Mouse (Mus musculus) erythroblast, embryonic 14.5 days (primary cell): Measurements from ENCODE around the gene Cpa5.

ENCODE experiments used
- GATA1 ChIP-seq: IDR thresholded peaks from 2 replicates; pipeline ENCODE4 v1.6.1; 2012; ENCODE audit warnings: low read length, inconsistent platforms, mixed read lengths
- TAL1 ChIP-seq: IDR thresholded peaks from 3 replicates; pipeline ENCODE4 v1.6.1; 2012; ENCODE audit warnings: low read length, inconsistent platforms, mixed read lengths

- TF ChIP-seq TAL1 (no peak), GATA1 (no peak)
Measured at GRCm38 (mm10) chr6:30635361-30635862, 24.6 kb downstream of the Cpa5 start.
